Mouse (Mus musculus) lung, postnatal 0 days (tissue): Measurements from ENCODE around the gene Slc6a9.

ENCODE experiments used
- CTCF ChIP-seq: IDR thresholded peaks from 2 replicates; pipeline ENCODE4 v1.5.1; 2016; ENCODE audit warnings: antibody characterized with exemption, mild to moderate bottlenecking
- EP300 ChIP-seq: IDR thresholded peaks from 2 replicates; pipeline ENCODE4 v1.6.1; 2016; ENCODE audit warnings: antibody characterized with exemption, mild to moderate bottlenecking, control low read depth

GRCm38 (mm10) chr4:117867823-117868222 is 33.5 kb downstream of the Slc6a9 start:
- TF ChIP-seq CTCF, result peak; percentile 81
- TF ChIP-seq EP300, result no peak
